Mouse (Mus musculus) E14TG2a.4 (cell line): ENCODE results near the gene Scd2.
"Not testable (repeated sequence)": the region's sequence is repeated elsewhere in the genome, so short reads cannot be mapped to it uniquely, and the experiment has no call there.

Source experiments
- H3K27me3 ChIP-seq: 2 replicates; pipeline ENCODE4 v1.6.1; 2014; ENCODE audit warnings: low read length, control low read depth; ENCODE audit not compliant: insufficient read depth
- H3K36me3 ChIP-seq: 2 replicates; pipeline ENCODE4 v1.6.1; 2014; ENCODE audit warnings: low read length, control low read depth; ENCODE audit not compliant: insufficient read depth
- H3K4me1 ChIP-seq: replicated peaks from 2 replicates; pipeline ENCODE4 v1.6.1; 2014; ENCODE audit warnings: low read depth, low read length, control low read depth
- H3K4me3 ChIP-seq: replicated peaks from 2 replicates; pipeline ENCODE4 v1.5.1; 2014; ENCODE audit warnings: mild to moderate bottlenecking, low read length
- H3K9me3 ChIP-seq: 2 replicates; pipeline ENCODE4 v1.6.1; 2014; ENCODE audit warnings: low read length, control low read depth
- CTCF ChIP-seq: conservative IDR thresholded peaks from 2 replicates; pipeline ENCODE4 v1.5.1; 2014; ENCODE audit warnings: low read length
- NANOG ChIP-seq: IDR thresholded peaks from 2 replicates; pipeline ENCODE4 v1.6.1; 2014; ENCODE audit warnings: borderline replicate concordance, low read length, mixed read lengths
- POU5F1 ChIP-seq: IDR thresholded peaks from 2 replicates; pipeline ENCODE4 v1.6.1; 2014; ENCODE audit warnings: low read length, borderline replicate concordance

Scd2 gene

DNA sequence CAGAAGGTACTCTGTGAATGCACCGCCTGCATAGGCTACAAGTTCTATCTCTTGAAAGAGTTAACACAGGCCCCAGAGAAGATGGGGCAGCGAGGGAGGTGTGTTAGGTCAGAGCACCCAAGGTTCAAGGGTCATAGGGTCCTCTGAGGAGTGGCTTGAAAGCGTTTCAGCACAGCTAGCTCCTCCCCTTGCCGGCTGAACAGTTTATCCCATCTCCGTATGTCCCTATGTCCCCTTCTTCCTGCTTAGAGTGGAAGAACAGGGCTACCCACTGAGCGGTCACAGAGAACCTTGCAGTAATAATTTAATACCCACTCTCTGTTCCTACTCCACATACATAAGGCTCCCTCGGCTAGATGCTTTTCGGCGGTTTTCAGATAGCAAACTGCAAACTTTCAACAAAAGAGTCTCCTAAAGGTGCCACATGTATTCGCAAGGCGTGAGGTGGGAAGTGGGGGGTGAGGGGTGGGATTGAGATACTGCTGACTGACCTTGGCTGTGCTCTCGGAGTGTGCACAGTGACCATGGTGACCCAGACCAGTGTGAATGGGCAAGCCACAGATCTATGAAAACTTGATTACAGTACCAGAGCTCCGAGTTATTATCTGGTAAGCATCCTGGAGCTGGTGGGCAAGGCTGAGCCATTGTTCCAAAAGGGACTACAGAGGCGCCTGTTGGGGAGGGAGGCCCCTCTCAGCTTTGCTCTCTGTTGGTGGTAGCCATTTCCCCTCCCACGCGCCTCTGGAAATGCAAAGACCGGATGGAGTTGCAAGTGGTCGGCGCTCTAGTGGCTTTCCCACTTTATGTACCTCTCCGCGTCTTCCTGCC is at the start of gene Scd2:
Gene Scd2 (plus strand): TSS at position 734 of the 828 bp plus-strand sequence.
- Histone ChIP-seq H3K9me3 (no peaks in the 10 kb centered on the region), H3K27me3 (no peaks in the 10 kb centered on the region), H3K36me3 (peaks cover 35% of the 10 kb centered on the region), H3K4me3 (peak within 1 kb of the TSS; percentile 98), H3K4me1 (peaks cover 77% of the 10 kb centered on the region)
- TF ChIP-seq CTCF (no peak), POU5F1 (no peak), NANOG (no peak)

GRCm38 (mm10) chr19:44245761-44246171 is 47.7 kb upstream of the Scd2 start:
- no peak for TF ChIP-seq NANOG
- TF ChIP-seq POU5F1 = no peak
- peak; percentile 51 for TF ChIP-seq CTCF
- Histone ChIP-seq H3K9me3 (no peaks in the 10 kb centered on the region), H3K36me3 (no peaks in the 10 kb centered on the region), H3K27me3 (peaks cover 9% of the 10 kb centered on the region; the same call in 1 of the 2 replicates), H3K4me3 (no peak overlapping the region), H3K4me1 (peaks cover 49% of the 10 kb centered on the region)

- Histone ChIP-seq H3K9me3 (no peaks in the 10 kb centered on the region), H3K36me3 (no peaks in the 10 kb centered on the region), H3K27me3 (peaks cover 9% of the 10 kb centered on the region; the same call in 1 of the 2 replicates), H3K4me3 (peak overlapping the region; percentile 5; the same call in 1 of the 2 replicates), H3K4me1 (peaks cover 51% of the 10 kb centered on the region)
- TF ChIP-seq CTCF (no peak), NANOG (no peak), POU5F1 (no peak)
Measured at GRCm38 (mm10) chr19:44246341-44246911, 47.0 kb upstream of the Scd2 start.

DNA sequence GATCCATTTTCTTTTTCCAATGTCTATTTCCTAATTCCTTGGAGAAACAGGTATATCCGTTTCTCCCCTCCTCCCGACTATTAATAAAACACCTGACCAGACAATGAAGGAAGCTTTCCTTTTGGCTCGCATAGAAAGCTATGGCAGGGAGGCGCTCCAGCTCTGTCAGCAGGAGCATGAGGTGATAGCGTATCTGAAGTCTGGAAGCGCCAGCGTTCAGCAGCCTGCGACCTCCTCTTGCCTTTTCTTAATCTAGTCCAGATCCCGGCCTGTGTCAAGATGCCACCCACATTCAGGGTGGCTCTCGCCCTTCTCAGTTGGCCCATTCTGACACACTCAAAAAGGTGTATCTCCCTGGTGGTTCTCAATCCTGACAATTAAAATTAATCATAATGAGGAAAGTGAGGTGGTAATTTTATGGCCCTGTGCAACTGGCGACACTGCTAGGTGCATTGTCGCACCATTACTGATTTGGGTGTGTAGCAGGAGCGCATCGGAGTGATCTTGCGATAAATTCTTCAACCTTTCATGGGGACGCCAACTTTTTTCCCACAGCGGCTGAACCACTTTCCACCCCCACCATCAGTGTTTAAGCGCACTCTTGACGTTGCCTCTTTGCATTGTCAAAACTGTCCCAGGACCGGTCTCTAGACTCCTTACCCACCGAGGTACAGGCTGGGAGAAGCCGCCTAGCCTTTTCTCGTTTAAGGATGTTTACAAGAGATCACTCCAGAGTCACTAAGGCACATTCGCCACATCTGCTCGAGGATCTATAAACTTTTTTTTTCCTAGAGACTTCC is 46.0 kb upstream of the Scd2 start:
- H3K27me3 ChIP-seq = peaks cover 9% of the 10 kb centered on the region; the same call in 1 of the 2 replicates
- H3K9me3 ChIP-seq = no peaks in the 10 kb centered on the region
- peak overlapping the region; percentile 78 for H3K4me3 ChIP-seq
- no peaks in the 10 kb centered on the region for H3K36me3 ChIP-seq
- TF ChIP-seq CTCF = no peak
- no peak for TF ChIP-seq POU5F1
- no peak for TF ChIP-seq NANOG
- peaks cover 58% of the 10 kb centered on the region for H3K4me1 ChIP-seq

DNA sequence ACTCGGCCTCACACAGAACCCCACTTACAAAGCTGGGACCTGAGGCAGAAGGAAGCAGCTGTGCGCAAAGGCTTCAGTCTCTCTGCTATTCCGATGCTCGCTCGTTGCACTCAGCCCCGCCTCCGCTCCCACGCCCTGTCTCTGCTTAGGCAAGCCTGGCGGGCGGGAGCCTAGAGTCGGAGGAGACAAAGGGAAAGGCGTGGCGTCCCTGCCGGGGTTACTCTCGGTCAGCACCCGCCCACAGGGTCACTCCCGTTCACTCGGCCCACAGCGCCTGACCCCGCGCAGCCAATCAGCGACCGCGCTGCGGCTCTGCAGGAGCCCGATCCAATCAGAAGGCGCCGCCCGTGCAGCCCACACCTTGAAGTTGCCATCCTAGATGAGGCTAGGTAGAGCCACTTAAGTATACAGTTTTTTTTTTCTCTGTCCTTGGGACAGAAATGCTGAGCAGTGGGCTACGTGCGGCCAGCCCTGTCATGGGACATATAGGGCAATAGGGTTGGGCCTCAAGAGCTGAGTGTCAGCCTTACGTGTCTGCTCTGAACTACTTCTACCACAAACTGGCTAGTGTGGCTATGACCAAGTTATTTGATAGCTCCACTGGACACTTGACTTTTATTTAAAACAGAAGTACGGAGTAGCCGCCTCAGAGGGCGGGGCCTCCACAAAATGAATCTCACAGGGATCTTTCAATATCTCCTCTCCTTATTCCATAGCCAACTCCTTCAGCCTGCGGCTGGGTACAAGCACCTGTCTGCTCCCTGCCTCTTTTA is 45.2 kb upstream of the Scd2 start:
- no peak for TF ChIP-seq NANOG
- TF ChIP-seq CTCF = no peak
- TF ChIP-seq POU5F1 = no peak
- Histone ChIP-seq H3K4me3 (peak overlapping the region; percentile 78), H3K36me3 (no peaks in the 10 kb centered on the region), H3K27me3 (peaks cover 9% of the 10 kb centered on the region; the same call in 1 of the 2 replicates), H3K4me1 (peaks cover 66% of the 10 kb centered on the region), H3K9me3 (peaks cover 2% of the 10 kb centered on the region)

GRCm38 (mm10) chr19:44248854-44249351 is 44.6 kb upstream of the Scd2 start:
- Histone ChIP-seq H3K27me3 (peaks cover 9% of the 10 kb centered on the region; the same call in 1 of the 2 replicates), H3K4me1 (peaks cover 67% of the 10 kb centered on the region), H3K36me3 (no peaks in the 10 kb centered on the region), H3K4me3 (peak overlapping the region; percentile 62), H3K9me3 (peaks cover 8% of the 10 kb centered on the region)
- no peak for TF ChIP-seq NANOG
- no peak for TF ChIP-seq CTCF
- TF ChIP-seq POU5F1 = no peak

DNA sequence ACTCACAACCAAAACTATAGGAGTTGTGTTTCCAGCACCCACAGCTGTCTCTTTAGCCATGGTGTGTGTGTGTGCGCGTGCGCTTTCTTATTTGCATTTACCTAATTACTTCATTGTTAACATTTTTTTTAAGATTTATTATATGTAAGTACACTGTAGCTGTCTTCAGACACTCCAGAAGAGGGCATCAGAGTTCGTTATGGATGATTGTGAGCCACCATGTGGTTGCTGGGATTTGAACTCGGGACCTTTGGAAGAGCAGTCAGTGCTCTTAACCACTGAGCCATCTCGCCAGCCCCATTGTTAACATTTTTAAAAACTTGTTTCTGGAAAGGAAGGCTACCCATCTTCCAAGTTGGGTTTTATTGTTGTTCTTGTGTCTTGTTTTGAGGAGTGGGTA is 42.3 kb upstream of the Scd2 start:
- not testable (repeated sequence) for H3K27me3 ChIP-seq, H3K36me3 ChIP-seq, H3K4me3 ChIP-seq
- Histone ChIP-seq H3K4me1 (peaks cover 61% of the 10 kb centered on the region), H3K9me3 (peaks cover 29% of the 10 kb centered on the region)
